Mouse (Mus musculus) layer of hippocampus, postnatal 25 days (tissue): ENCODE measurements around the gene Trhr2. TPM values are rescaled to one million over a fixed set of nuclear protein-coding genes. Genes with fewer than 3 reads are reported as not detected.
"Not testable (repeated sequence)": the region's sequence is repeated elsewhere in the genome, so short reads cannot be mapped to it uniquely, and the experiment has no call there.

Source experiments
- DNase-seq, 2 experiments: peaks; one replicate each; pipeline ENCODE4 v3.0.0; 2022; ENCODE audit warnings: mixed read lengths in 2 of 2, low spot score in 1 of 2; ENCODE audit errors: extremely low spot score in 1 of 2
- total RNA-seq, 2 experiments: library from RNA; stranded (reverse); gene quantifications; 2 replicates each; pipeline ENCODE4 v1.2.3; 2021

The Trhr2 gene
- total RNA-seq, 2 experiments from 2014 or later: 0.79 to 0.92 TPM

DNA sequence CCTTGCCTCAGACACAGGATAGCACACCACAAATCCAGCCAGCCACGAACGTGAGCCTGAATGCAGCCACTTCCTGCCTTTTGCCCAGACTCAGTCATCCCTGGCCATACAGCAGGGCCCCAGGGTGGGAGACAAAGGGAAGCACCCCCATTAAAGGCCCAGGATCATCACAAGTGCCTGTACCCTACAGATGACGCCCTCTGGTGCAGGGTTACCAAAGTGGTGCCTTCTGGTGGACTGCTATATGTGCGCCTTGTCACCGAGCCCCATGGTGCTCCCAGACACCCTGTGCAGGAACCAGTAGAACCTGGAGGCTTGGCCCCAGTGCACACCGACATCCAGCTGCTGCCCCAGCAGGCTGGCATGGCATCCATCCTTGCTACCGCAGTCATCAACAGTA, 27.0 kb downstream of the Trhr2 start:
- DNase-seq: no peak

DNA sequence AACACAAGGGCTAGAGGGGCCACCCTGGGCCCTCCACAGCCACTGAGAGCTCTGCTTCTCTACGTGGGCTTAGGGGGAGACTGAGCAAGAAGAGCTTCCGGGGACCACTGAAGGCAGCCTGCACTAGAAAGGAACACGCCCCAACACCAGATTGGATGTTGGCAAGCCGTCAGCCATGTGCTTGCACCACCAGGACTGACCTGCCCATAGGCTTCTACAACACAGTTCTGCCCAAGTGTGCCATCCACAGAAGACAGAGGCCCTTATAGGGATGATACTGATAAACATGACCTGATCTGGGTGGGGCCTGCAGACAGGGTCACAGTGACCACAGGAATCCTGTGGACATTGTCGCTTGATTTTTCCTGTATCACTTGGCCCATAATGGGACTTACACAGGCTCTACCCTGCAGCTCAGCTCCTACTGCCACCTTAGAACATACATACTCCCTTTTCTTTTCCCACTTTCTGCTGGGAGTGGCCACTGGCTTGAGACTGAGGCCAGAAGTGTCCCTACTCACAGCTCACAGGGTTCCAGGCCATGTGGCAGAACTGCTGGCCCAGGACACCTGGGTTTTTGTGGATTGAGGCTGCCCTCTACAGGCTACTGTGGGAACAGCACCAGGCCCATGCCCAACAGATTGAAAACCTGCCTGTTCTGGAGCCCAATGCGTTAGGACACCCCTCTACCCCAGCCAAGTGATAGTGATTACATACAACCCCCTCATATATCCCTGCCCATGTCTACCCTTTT, 27.6 kb downstream of the Trhr2 start:
- peak; percentile 85 to 93 for DNase-seq

DNA sequence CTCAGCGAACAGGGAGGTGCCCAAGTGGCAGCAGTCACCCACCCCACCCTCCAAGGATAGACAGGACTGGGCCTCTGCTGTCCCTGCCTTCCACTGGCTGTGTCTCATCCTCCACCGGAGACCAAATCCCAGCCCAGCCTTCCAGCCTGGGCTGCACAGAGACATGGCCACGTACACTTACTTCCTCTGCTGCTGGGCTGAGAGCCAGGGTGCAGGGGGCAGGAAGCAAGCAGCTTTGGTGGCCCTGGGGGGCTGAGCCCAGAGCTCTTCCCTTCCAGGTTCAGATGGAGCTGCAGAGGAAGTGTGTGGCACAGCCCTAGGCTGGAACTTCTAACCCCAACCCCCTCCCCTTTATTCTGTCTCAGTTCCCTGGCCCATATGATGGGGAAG, 29.4 kb downstream of the Trhr2 start:
- no peak for DNase-seq

DNA sequence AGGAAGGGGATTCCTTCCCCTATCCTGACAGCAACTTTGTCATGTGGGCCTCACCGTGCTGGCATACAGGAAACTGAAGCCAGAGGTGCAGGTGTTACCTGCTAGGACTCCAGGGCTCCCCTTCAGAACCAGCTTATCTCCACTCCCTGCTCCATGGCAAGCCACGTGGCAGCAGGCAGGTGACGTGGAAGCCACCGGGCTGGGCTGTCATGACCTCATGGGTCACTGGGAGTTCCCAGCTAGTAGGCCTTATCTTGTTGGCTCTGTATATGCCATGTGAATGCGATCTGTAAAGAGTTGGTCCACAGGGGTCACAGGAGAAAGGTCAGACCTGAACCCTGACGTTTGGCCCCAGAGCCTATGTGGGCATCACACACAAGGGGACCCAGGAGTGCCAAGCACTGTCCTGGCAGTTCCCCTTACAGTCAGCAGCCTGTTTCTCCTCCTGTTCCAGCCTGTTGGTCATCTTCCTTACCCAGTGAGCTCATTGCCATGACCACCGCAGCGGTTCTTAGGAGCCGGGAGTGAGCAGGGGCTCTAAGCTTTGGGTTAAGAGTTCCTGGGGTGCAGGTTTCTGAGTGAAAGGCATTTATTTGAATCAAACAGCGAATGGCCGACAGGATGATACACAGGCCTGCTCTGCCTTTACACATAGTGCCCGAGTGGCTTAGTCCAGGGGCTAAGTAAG, 30.0 kb downstream of the Trhr2 start:
- DNase-seq: no peak

DNA sequence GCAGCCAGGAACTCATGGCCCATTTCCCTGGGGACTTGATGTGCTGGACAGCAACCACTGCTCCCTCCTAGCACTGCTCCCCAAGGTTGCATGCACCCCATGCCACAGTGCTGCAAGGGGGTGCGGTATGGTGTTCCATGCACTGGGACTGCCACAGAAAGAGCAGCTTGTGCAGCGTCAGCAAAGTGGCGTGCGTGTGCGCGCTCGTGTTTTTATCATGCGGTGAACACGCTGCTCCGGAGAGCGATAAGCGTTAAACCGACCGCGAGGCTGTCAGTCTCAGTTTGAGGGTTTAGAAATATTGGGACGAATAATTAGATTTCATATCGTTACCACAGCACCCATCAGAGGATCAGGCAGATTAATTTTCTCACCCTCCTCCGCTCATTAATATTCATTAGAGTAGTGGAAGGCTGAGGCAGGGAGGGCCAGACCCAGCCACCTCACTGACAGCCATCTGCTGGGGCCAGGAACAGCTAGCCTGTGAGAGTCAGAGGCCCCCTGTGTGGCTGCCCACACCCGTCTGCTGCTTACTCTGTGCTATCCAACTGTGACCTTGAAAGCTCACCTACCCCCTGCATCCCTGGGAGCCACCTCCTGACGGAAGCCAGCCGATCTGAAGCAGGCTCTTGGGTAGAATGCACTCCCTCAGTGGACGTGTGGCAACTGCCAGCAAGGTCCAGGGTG, 30.9 kb downstream of the Trhr2 start:
- no peak for DNase-seq

DNA sequence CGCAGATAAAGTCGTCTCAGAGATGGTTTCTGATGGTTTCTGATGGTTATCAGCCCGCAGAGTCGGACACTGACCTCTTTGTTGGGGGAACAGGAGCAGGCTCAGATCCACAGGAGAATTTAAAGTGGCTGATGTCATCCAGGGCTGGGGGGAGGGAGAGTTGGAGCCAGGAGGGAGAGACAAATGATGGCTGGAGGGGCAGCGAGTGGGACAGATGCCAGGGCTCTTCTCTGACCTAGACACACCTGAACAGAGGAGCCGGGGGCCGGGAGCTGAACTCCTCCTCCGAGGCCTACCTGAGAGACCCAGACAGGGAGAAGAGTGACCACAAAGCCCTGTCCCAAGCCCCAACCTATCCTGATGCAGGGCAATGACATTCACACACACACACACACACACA, 31.5 kb downstream of the Trhr2 start:
- DNase-seq: no peak

DNA sequence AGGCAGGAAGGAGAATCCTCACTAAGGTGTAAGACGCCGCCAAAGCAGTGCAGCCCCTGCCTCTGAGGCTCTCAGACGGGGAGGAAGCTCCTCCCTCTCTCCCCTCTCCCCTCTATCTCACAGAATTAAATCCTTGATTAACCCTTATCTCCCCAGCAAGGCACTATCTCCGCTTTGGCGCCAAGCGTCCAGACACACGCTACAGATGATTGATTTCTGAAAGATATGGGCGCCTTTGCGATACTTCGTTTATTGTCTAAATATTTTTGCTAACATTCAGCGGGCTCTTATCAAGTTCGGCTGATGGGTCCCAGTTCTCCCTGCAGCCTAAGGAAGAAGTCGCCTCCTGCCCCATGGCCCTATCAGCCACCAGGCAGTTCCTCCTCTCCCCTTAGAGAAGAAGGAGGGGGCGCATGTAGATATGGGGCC, 34.4 kb downstream of the Trhr2 start:
- DNase-seq: no peak

DNA sequence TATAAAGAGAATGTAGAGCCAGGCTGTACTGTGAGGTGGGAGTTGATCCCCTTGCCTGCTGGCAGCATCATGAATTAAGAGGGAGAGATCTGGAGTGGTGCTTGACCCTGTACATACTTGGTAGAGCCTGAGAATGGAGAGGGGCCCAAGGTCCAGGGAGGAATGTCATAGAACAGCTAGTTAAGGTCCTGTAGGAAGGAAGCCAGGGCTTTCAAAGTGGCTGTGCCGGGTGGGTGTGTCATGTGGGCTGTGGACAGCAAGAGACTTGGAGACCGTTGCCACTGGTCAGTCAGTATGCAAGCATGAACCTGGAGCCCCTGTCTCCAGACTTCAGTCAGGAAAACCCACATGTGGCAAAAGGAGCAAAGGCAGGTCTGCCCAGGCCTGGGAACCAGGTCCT, 35.4 kb downstream of the Trhr2 start:
- DNase-seq: no peak

DNA sequence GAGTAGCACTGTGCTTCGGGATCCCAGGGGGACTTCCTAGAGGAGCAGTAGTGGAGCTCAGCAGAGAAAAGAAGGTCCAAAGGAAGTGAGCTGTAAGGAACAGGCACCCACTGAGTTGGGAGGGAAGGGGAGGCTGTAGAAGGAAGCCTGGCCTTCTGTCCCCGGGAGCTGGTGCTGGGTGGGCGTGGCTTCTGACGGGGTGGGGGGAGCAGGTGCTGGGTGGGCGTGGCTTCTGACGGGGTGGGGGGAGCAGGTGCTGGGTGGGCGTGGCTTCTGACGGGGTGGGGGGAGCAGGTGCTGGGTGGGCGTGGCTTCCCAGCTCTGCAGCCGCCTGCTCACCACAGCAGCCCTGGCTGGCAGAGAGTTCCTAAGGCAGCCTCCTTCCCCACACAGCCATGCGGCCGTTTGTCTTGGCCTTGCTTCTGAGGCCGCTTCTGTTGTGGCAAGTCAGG, 36.6 kb downstream of the Trhr2 start:
- not testable (repeated sequence) for DNase-seq

DNA sequence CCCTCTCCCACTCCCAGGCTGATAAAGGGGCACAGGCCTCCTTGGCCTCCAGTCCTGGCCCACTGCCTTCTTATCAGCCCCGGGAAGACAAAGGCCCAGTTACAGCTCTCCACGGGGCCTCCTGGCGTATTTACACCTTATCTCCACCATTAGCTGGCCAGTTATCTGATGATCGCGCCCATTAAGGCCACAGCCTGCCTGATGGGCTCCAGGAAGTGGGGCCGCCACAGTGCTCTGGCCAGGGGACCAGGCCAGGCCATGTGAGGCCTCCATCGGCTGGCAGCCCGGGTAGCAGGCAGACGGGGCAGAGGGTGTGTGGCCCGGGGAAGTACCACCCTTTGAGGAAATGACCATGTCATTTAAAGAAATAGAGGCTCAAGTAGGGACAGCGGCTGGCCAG, 37.8 kb downstream of the Trhr2 start:
- DNase-seq: no peak

DNA sequence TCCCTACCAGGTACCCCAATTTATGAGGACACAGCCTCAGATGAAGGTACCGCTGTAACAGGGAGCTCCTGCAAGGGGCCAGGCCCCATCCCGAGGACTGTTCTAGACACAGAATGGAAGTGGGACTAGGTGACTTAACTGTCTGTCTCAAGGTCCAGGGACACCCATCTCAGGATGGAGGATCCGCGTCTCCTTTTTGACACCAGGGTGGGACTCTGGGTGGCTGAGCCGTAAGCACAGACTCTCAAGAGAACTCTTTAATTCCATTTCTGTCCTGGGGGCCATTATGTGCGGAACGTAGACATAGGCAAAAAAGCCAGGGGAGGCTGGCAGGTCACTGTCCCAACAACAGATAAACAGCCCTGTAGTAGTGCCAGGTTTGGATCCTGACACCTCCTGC, 38.4 kb downstream of the Trhr2 start:
- no peak for DNase-seq

DNA sequence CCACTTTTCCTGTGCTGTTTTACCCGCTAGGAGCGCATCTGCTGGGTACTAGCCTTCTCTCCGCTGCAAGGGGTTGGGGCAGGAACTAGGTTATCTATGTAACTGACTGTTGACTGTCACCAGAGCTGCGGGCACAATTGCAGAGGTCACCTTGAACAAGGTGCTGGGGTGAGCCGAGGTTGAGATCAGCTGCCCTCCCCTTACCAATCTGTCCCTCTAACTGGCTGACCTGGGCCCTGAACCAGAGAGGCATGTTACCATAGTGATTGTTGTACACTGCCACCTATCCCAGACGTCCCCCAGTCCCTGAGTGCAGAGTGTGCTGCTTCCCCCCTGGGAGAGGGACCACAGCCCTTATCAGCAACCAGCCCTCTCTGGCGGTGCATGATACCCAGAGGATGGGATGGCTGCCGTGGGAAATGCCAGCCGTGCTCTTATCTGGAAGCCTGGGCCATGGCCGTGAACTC, 39.1 kb downstream of the Trhr2 start:
- DNase-seq: no peak

DNA sequence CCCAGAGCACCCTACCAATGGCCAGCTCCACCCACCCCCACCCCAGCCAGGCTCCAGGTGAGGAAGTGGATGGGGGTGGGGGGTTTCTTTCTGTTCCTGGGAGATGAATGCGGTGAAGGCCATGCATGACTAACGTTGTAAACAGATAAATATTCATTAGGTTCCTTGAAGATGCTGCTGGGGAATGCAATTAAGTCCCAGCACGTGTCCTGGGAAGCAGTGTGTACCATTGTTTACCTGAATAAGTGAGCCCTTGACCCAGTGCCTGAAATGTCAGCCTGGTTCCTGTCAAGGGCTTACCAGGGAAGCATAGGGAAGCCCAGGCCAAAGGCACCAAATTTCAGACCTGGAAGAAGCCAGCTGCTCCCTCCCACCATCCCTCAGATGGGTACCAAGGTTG, 40.0 kb downstream of the Trhr2 start:
- no peak for DNase-seq

DNA sequence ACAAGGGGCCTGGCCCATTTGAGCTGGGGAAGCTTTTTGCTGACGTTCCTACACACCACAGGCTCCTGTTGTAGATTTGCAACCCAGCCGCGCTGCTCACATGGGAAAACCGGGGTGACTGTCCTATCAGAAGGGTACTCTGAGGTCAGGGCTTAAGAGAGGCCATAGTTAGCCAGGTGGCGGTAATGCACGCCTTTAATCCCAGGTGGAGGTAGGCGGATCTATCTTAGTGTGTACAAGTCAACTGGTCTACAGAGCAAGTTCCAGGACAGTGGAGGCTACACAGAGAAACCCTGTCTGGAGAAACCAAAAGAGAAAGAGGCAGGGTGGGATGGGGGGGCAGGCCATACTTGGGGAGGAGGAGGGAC, 40.9 kb downstream of the Trhr2 start:
- no peak for DNase-seq

DNA sequence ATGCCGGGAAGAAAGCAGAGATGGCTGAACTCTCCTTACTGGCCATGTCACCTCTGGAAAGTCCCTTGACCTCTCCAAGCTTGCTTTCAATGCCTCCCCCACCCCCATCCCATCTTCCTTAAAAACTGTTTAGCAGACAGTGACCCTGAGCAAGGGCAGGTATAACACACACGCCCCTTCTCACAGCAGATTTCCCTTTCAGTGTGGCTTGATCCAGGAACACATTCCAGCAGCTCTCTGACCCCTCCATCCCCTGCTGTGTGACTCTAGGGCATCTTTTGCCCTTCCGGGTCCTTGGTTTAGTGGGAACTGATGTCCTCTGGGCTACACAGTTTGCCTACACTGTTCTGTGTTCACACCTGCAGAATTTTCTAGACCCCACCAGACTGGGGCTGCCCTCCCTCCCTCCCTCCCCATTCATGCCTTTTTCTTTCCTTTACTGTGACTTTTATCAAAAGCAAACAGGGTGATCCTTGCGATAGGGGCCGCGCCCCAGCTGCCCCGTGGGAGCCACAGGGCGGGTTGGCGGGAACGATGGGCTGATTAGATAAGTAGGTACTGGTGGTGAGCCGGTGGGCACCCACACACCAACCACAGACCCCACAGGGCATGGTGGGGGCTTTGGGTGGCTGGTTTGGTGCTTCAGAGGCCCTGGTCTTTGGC, 41.4 kb downstream of the Trhr2 start:
- DNase-seq: no peak

DNA sequence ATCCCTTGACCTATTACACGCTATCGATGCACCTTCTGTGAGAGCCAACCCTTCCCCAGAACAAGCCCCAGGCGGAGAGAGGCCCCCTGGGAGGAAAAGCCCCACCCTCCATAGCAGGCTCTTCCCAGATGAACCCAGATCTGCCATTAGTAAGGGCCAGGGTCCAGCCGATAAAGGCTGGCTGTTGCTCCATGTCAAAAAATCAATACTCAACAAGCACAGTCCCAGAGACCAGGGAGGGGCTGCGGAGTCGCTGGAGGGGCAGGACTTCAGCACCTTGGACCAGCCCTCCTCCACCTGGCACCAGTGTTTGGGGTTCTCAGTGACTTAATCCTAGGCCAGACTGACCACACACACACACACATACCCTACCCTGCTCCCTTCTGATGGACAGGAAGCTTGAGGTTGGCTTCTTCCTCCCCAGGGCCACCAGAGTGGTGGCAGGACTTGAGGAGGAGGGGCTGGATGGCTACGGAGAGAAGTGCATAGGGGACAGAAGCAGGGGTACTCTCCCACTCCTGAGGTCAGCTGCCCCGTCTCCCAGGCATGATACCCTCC, 42.5 kb downstream of the Trhr2 start:
- DNase-seq: no peak

DNA sequence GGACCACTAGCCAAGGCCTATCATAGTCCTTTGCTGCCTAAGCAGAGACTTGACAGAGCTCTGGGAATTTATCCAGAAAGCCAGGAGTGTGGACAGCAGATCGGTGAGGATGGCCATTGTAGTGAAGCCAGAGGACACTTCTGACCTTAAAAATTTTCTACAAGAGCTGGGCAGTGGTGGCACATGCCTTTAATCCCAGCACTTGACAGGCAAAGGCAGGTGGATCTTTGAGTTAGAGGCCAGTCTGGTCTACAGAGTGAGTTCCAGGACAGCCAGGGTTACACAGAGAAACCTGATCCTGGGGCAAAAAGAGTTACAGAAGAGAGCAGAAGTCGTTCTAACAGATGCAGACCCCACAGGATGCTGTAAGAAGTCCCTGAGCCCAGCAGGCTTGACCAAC, 44.1 kb downstream of the Trhr2 start:
- no peak for DNase-seq

DNA sequence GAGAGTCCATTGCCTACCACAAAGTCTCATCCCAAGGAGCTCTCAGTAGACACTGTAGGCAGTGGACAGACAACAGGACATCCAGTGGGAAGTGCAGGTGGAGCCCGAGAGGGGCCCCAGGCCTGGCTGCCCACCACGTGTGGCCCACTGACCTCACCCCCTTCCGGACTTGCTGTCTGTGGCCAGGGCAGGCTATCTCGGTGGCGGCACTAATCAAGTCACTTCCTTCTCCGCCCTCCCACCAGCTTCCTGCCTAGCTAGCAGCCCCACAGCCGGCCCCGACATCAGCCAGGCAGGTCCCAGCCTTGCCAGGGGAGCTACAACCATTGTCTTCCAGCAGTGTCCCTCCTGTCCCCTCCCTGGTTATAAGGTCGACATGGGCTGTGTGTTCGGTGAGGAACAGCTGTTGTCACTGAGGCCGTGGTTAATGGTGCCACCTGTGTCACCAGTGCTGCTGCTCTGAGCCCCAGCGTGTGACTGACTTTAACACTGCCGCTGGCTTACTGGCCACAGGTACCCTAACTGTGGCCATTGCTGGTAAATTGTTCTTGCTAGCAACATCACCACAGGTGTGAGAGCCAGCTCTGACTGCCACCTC, 45.5 kb downstream of the Trhr2 start:
- no peak for DNase-seq

DNA sequence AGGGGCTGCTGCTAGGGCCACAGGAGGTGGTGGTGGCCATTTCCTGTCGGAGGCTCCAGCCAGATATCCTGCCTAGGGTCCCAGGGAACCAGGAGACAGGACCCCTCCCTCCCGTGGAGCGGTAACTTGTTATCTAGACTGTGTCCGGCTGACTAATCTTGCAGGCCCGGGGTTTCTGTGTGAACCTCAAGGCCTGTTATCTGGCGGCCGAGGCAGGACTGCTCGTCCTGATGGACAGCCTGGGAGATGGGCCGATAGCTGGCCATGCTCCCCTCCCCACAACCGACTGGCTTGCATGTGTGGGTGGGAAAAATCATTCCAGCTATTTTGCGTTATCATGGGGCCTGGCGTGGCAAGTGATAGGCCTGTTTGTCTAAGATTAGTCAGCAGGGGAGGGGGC, 47.2 kb downstream of the Trhr2 start:
- no peak for DNase-seq

DNA sequence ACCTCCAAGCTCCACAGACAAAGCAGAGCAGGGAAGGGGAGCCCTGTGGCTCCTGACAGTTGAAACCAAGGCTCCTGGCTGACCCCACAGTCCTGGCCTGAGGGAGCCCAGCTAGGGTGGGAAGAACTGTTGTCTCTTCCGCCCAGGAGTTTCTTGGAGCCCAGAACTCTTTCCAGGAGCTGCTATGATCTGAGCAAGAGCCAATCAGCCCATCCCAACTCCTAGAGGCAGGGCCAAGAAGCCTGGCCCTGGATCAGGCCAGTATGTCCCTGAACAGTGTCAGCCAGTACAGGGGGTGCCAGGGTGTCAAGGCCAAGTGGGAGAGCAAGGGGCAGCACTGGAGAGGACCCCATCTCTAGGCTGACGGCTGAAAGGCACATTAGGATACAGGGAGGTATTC, 48.0 kb downstream of the Trhr2 start:
- DNase-seq: no peak
